Mouse (Mus musculus) hindbrain, embryonic 11.5 days (tissue): ENCODE data around the gene Gpd1. TPM values are rescaled to one million over a fixed set of nuclear protein-coding genes. Genes with fewer than 3 reads are reported as not detected.

Source experiments
- ATAC-seq: fragments of 200-750 bp; cut with Nextera tagmentation; 2 replicates; pipeline ENCODE4 v1.8.0; 2017; ENCODE audit warnings: mild to moderate bottlenecking, moderate TSS enrichment, moderate library complexity; ENCODE audit not compliant: low FRiP score
- DNase-seq: peaks from one replicate; pipeline ENCODE4 v3.0.0-alpha.2; 2015; ENCODE audit warnings: low spot score
- H3K27ac ChIP-seq: fragments of 300-500 bp; sonication (generic); 2 replicates; pipeline ENCODE4 v1.5.1; 2014; ENCODE audit warnings: mild to moderate bottlenecking, low read depth, low read length
- H3K27me3 ChIP-seq: fragments of 300-500 bp; sonication (generic); 2 replicates; pipeline ENCODE4 v1.6.1; 2014; ENCODE audit warnings: mild to moderate bottlenecking, low read length, moderate library complexity, mixed read lengths; ENCODE audit not compliant: control insufficient read depth, insufficient read depth
- H3K36me3 ChIP-seq: fragments of 300-500 bp; sonication (generic); 2 replicates; pipeline ENCODE4 v1.6.1; 2014; ENCODE audit warnings: mild to moderate bottlenecking, low read length, moderate library complexity, mixed read lengths; ENCODE audit not compliant: control insufficient read depth, insufficient read depth
- H3K4me1 ChIP-seq: fragments of 300-500 bp; sonication (generic); replicated peaks from 2 replicates; pipeline ENCODE4 v1.6.1; 2014; ENCODE audit warnings: low read length, mixed read lengths; ENCODE audit not compliant: control insufficient read depth, insufficient read depth
- H3K4me2 ChIP-seq: fragments of 300-500 bp; sonication (generic); replicated peaks from 2 replicates; pipeline ENCODE4 v1.6.1; 2014; ENCODE audit warnings: mild to moderate bottlenecking, low read depth, low read length
- H3K4me3 ChIP-seq: fragments of 300-500 bp; sonication (generic); 2 replicates; pipeline ENCODE4 v1.5.1; 2014; ENCODE audit warnings: low read depth, low read length
- H3K9ac ChIP-seq: fragments of 300-500 bp; sonication (generic); 2 replicates; pipeline ENCODE4 v1.6.1; 2014; ENCODE audit warnings: low read depth, low read length
- H3K9me3 ChIP-seq: fragments of 300-500 bp; sonication (generic); 2 replicates; pipeline ENCODE4 v1.6.1; 2016; ENCODE audit warnings: low read length; ENCODE audit not compliant: control insufficient read depth
- WGBS: fragments of 180-500 bp; shearing (Covaris S2); extraction: QIAGEN DNeasy Blood & Tissue Kit; methylation state at CpG from one replicate; pipeline ENCODE4 v1.1.7; 2014; 5-methylcytosine and 5-hydroxymethylcytosine counted together
- polyA plus RNA-seq: library from polyadenylated mRNA; unstranded; fragments of >200 nt; fragmentation: Nextera tagmentation; extraction: Ambion mirVana; gene quantifications from 2 replicates; pipeline ENCODE4 v1.2.1, GENCODE M21; 2014

Gene Gpd1
- polyA plus RNA-seq, 1 experiment from 2014 or later: 0.25 TPM

- Histone ChIP-seq H3K36me3 (no peaks in the 10 kb centered on the region; the same call in 1 of the 2 replicates), H3K4me1 (no peaks in the 10 kb centered on the region; the same call in 1 of the 2 replicates), H3K27ac (no peak overlapping the region), H3K4me3 (no peak overlapping the region), H3K27me3 (no peaks in the 10 kb centered on the region), H3K9me3 (no peaks in the 10 kb centered on the region), H3K4me2 (no peak overlapping the region), H3K9ac (no peak overlapping the region)
- DNase-seq: no peak
- ATAC-seq: no peak
- 92% methylated on average over 2 of the region's 2 CpGs for WGBS
Observed at GRCm38 (mm10) chr15:99731167-99731566, 13.9 kb downstream of the Gpd1 start.

GRCm38 (mm10) chr15:99731678-99732077 is 14.4 kb downstream of the Gpd1 start:
- DNase-seq (no peak), ATAC-seq (no peak)
- Histone ChIP-seq H3K36me3 (no peaks in the 10 kb centered on the region; the same call in 1 of the 2 replicates), H3K9me3 (no peaks in the 10 kb centered on the region), H3K27ac (no peak overlapping the region), H3K4me3 (no peak overlapping the region), H3K27me3 (no peaks in the 10 kb centered on the region), H3K4me2 (no peak overlapping the region), H3K9ac (no peak overlapping the region), H3K4me1 (no peaks in the 10 kb centered on the region)
- 86% methylated on average over 3 of the region's 3 CpGs for WGBS

GRCm38 (mm10) chr15:99733186-99733585 is 15.9 kb downstream of the Gpd1 start:
- Histone ChIP-seq H3K27ac (no peak overlapping the region), H3K36me3 (no peaks in the 10 kb centered on the region), H3K4me3 (no peak overlapping the region), H3K27me3 (no peaks in the 10 kb centered on the region), H3K4me1 (no peaks in the 10 kb centered on the region), H3K9me3 (no peaks in the 10 kb centered on the region), H3K9ac (no peak overlapping the region), H3K4me2 (no peak overlapping the region)
- no peak for DNase-seq
- ATAC-seq: no peak
- 97% methylated on average over 5 of the region's 5 CpGs for WGBS

- Histone ChIP-seq H3K9ac (no peak overlapping the region), H3K4me1 (no peaks in the 10 kb centered on the region), H3K27ac (no peak overlapping the region), H3K4me2 (no peak overlapping the region), H3K4me3 (no peak overlapping the region), H3K9me3 (no peaks in the 10 kb centered on the region), H3K27me3 (no peaks in the 10 kb centered on the region), H3K36me3 (no peaks in the 10 kb centered on the region)
- WGBS: 95% methylated on average over 2 of the region's 2 CpGs
- DNase-seq (no peak), ATAC-seq (no peak)
Observed at GRCm38 (mm10) chr15:99735631-99736030, 18.3 kb downstream of the Gpd1 start.

- Histone ChIP-seq H3K9ac (no peak overlapping the region), H3K27me3 (no peaks in the 10 kb centered on the region), H3K4me3 (no peak overlapping the region), H3K36me3 (no peaks in the 10 kb centered on the region), H3K4me1 (no peaks in the 10 kb centered on the region), H3K4me2 (no peak overlapping the region), H3K27ac (no peak overlapping the region), H3K9me3 (no peaks in the 10 kb centered on the region)
- ATAC-seq (no peak), DNase-seq (no peak)
- WGBS: 92% methylated on average over 11 of the region's 11 CpGs
Observed at GRCm38 (mm10) chr15:99736675-99737074, 19.4 kb downstream of the Gpd1 start.

GRCm38 (mm10) chr15:99740229-99740628 is 22.9 kb downstream of the Gpd1 start:
- no peak overlapping the region for H3K9ac ChIP-seq
- H3K4me3 ChIP-seq: no peak overlapping the region
- DNase-seq (no peak), ATAC-seq (no peak)
- H3K4me2 ChIP-seq: no peak overlapping the region
- no peaks in the 10 kb centered on the region for H3K4me1 ChIP-seq
- WGBS: 94% methylated on average over 4 of the region's 4 CpGs
- no peaks in the 10 kb centered on the region for H3K9me3 ChIP-seq
- no peaks in the 10 kb centered on the region for H3K36me3 ChIP-seq
- no peaks in the 10 kb centered on the region for H3K27me3 ChIP-seq
- no peak overlapping the region for H3K27ac ChIP-seq

- DNase-seq (no peak), ATAC-seq (no peak)
- no peak overlapping the region for H3K27ac ChIP-seq
- 90% methylated on average over 3 of the region's 3 CpGs for WGBS
- no peak overlapping the region for H3K4me2 ChIP-seq
- H3K27me3 ChIP-seq: no peaks in the 10 kb centered on the region
- no peak overlapping the region for H3K4me3 ChIP-seq
- no peaks in the 10 kb centered on the region for H3K36me3 ChIP-seq
- H3K9ac ChIP-seq: no peak overlapping the region
- H3K9me3 ChIP-seq: no peaks in the 10 kb centered on the region
- no peaks in the 10 kb centered on the region for H3K4me1 ChIP-seq
Observed at GRCm38 (mm10) chr15:99754204-99754603, 36.9 kb downstream of the Gpd1 start.

- no peak for ATAC-seq
Observed at GRCm38 (mm10) chr15:99767467-99767866, 50.2 kb downstream of the Gpd1 start.

GRCm38 (mm10) chr15:99768761-99769160 is 51.4 kb downstream of the Gpd1 start:
- H3K36me3 ChIP-seq: no peaks in the 10 kb centered on the region
- ATAC-seq: no peak
- 88% methylated on average over 1 of the region's 1 CpGs for WGBS

More at GRCm38 (mm10) chr15:99767467-99767866, 50.2 kb downstream of the Gpd1 start:
- Histone ChIP-seq H3K4me2 (no peak overlapping the region), H3K9me3 (no peaks in the 10 kb centered on the region), H3K9ac (no peak overlapping the region), H3K4me3 (no peak overlapping the region), H3K4me1 (no peaks in the 10 kb centered on the region; the same call in 1 of the 2 replicates), H3K27me3 (no peaks in the 10 kb centered on the region), H3K36me3 (no peaks in the 10 kb centered on the region), H3K27ac (no peak overlapping the region)
- no peak for DNase-seq
- WGBS: 90% methylated on average over 4 of the region's 4 CpGs

More at GRCm38 (mm10) chr15:99768761-99769160, 51.4 kb downstream of the Gpd1 start:
- Histone ChIP-seq H3K4me1 (no peaks in the 10 kb centered on the region; the same call in 1 of the 2 replicates), H3K9me3 (no peaks in the 10 kb centered on the region), H3K4me2 (no peak overlapping the region), H3K4me3 (no peak overlapping the region), H3K9ac (no peak overlapping the region), H3K27me3 (no peaks in the 10 kb centered on the region), H3K27ac (no peak overlapping the region)
- DNase-seq: no peak
